Mouse (Mus musculus) CD4-positive, CD25-positive, alpha-beta regulatory T cell, adult 4 months (primary cell): ENCODE measurements around the gene Dtx1. TPM values are rescaled to one million over a fixed set of nuclear protein-coding genes. Genes with fewer than 3 reads are reported as not detected.
A peak's percentile ranks its signal among the peaks of the same experiment; 100 is the strongest.

ENCODE experiments used
- ATAC-seq: one replicate; pipeline ENCODE4 v1.8.0; 2017
- polyA plus RNA-seq, 2 experiments: library from polyadenylated mRNA; unstranded; fragments of 100-300 nt; shearing (Covaris generic); gene quantifications; one replicate each; pipeline ENCODE4 v1.2.1; 2017

Dtx1 gene
- polyA plus RNA-seq, 2 experiments from 2014 or later, result 33.4 to 47.7 TPM

GRCm38 (mm10) chr5:120634860-120635259, 76.9 kb downstream of the Dtx1 start:
- no peak for ATAC-seq

- ATAC-seq, result no peak
Observed at GRCm38 (mm10) chr5:120634131-120634530, 77.6 kb downstream of the Dtx1 start, which contains the start of gene Cfap73. Gene Cfap73 (minus strand): TSS chr5:120634235.

- ATAC-seq, result no peak
Observed at GRCm38 (mm10) chr5:120631892-120632291, 79.8 kb downstream of the Dtx1 start.

GRCm38 (mm10) chr5:120631128-120631527, 80.6 kb downstream of the Dtx1 start:
- ATAC-seq, result peak; percentile 62

Other genes with a start within 250 kb of the Dtx1 start
- gene Sdsl, start 239.1 kb downstream of the Dtx1 start, polyA plus RNA-seq, result not detected
- not detected for gene Sds, start 235.4 kb downstream of the Dtx1 start, polyA plus RNA-seq
- gene Plbd2, start 208.3 kb downstream of the Dtx1 start, polyA plus RNA-seq, result 1 to 10 TPM; 4.5 to 5.1 TPM
- gene Slc8b1, start 200.8 kb downstream of the Dtx1 start, polyA plus RNA-seq, result 10 to 100 TPM in 1 of 2 experiments, 1 to 10 TPM in 1; 6.4 to 11.7 TPM
- 10 to 100 TPM; 14.7 to 17.4 TPM for gene Tpcn1, start 123.3 kb downstream of the Dtx1 start, polyA plus RNA-seq
- gene Iqcd, start 122.9 kb downstream of the Dtx1 start, polyA plus RNA-seq, result 1 to 10 TPM in 1 of 2 experiments, under 1 TPM in 1; 0.40 to 1.1 TPM
- 1 to 10 TPM; 2.2 to 6.3 TPM for gene Rita1, start 99.3 kb downstream of the Dtx1 start, polyA plus RNA-seq
- 10 to 100 TPM; 14.4 to 18.6 TPM for gene Ddx54, start 99.2 kb downstream of the Dtx1 start, polyA plus RNA-seq
- not detected for gene Cfap73, start 77.7 kb downstream of the Dtx1 start, polyA plus RNA-seq
- 10 to 100 TPM in 1 of 2 experiments, 1 to 10 TPM in 1; 7.2 to 15.4 TPM for gene Rasal1, start 63.1 kb downstream of the Dtx1 start, polyA plus RNA-seq
- 1 to 10 TPM; 1.6 to 3.6 TPM for gene Oas2, start 37.9 kb upstream of the Dtx1 start, polyA plus RNA-seq
- gene Oas3, start 65.7 kb upstream of the Dtx1 start, polyA plus RNA-seq, result 10 to 100 TPM; 12.9 to 24.4 TPM
- gene Oas1e, start 83.6 kb upstream of the Dtx1 start, polyA plus RNA-seq, result not detected
- 10 to 100 TPM; 16.2 to 19.2 TPM for gene Oas1c, start 100.6 kb upstream of the Dtx1 start, polyA plus RNA-seq
- not detected for gene Oas1f, start 135.4 kb upstream of the Dtx1 start, polyA plus RNA-seq
- gene Oas1h, start 149.5 kb upstream of the Dtx1 start, polyA plus RNA-seq, result not detected
- gene Oas1g, start 175.7 kb upstream of the Dtx1 start, polyA plus RNA-seq, result 1 to 10 TPM in 1 of 2 experiments, not detected in 1; 1.2 TPM
- 10 to 100 TPM; 44.7 to 54.6 TPM for gene Oas1a, start 195.6 kb upstream of the Dtx1 start, polyA plus RNA-seq
- not detected for gene Oas1d, start 202.6 kb upstream of the Dtx1 start, polyA plus RNA-seq